ENCODE assay signal across 10 mouse cellular contexts in the genomic region with DNA sequence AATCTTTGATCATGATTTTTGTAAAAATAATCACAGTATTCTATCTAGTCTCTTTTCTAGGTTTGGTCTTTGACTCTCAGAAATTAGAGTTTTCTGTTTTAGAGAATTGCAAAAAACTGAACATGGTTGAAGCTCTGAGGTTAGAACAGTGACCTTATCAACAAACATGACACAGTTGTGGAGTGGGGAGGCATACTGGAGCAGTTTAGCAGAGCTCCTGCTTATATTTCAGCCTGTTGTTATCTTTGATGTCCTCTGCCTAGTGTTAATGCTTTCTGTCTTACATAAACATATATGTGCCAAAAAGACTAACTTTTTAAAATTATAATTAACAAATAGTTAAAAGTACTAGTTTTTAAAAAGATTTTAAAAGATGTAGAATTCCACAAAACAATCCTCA.
"Had no signal": no experiment of that assay in that cellular context is flagged by ENCODE, and none has a peak within 500 bp of the region (broad histone marks: within the 10 kb centered on the region; RNA-seq: fewer than 3 reads in every experiment).

No protein-coding gene starts in this region.

- H3K4me2 ChIP-seq: limb, embryonic 12.5 days; midbrain, embryonic 12.5 days had no signal

- H3K36me3 ChIP-seq: limb, embryonic 12.5 days; liver, embryonic 13.5 days; midbrain, embryonic 12.5 days had no signal

- H3K9ac ChIP-seq: limb, embryonic 12.5 days; midbrain, embryonic 12.5 days had no signal

- H3K4me3 ChIP-seq: layer of hippocampus, adult 2 months; limb, embryonic 12.5 days; midbrain, embryonic 12.5 days had no signal

- H3K27ac ChIP-seq: layer of hippocampus, adult 2 months; limb, embryonic 12.5 days; midbrain, embryonic 12.5 days had no signal

- DNase-seq: kidney, adult 8-10 months; kidney, postnatal 4 days; liver, embryonic 13.5 days; lung, adult 18-20 months; right cerebral cortex, postnatal 25 days; thymus, postnatal 36 days had no signal

- H3K27me3 ChIP-seq: limb, embryonic 12.5 days; liver, embryonic 13.5 days; midbrain, embryonic 12.5 days had no signal

- ATAC-seq: intestine, postnatal 0 days had no signal

- H3K9me3 ChIP-seq: limb, embryonic 12.5 days; liver, embryonic 13.5 days; midbrain, embryonic 12.5 days had no signal
